Mouse (Mus musculus) kidney, adult 18-20 months (tissue): ENCODE measurements around the gene Abcg2.
"Not testable (repeated sequence)": the region's sequence is repeated elsewhere in the genome, so short reads cannot be mapped to it uniquely, and the experiment has no call there.

Experiments
- DNase-seq: peaks from one replicate; pipeline ENCODE4 v3.0.0; 2021

The Abcg2 gene

GRCm38 (mm10) chr6:58584223-58584622, at the start of gene Abcg2:
Abcg2 (plus strand) TSS chr6:58584523.
- DNase-seq = not testable (repeated sequence)

- DNase-seq = not testable (repeated sequence)
Observed at GRCm38 (mm10) chr6:58540263-58540662, 44.1 kb upstream of the Abcg2 start.

GRCm38 (mm10) chr6:58542852-58543251, 41.5 kb upstream of the Abcg2 start:
- peak; percentile 29 for DNase-seq

GRCm38 (mm10) chr6:58544971-58545370, 39.4 kb upstream of the Abcg2 start:
- not testable (repeated sequence) for DNase-seq

- DNase-seq = not testable (repeated sequence)
Observed at GRCm38 (mm10) chr6:58546050-58546449, 38.3 kb upstream of the Abcg2 start.

- peak; percentile 47 for DNase-seq
Observed at GRCm38 (mm10) chr6:58546816-58547215, 37.5 kb upstream of the Abcg2 start.

- not testable (repeated sequence) for DNase-seq
Observed at GRCm38 (mm10) chr6:58553812-58554211, 30.5 kb upstream of the Abcg2 start.

- not testable (repeated sequence) for DNase-seq
Observed at GRCm38 (mm10) chr6:58593987-58594844, 9.9 kb downstream of the Abcg2 start.

- DNase-seq = not testable (repeated sequence)
Observed at GRCm38 (mm10) chr6:58595639-58596293, 11.4 kb downstream of the Abcg2 start.

GRCm38 (mm10) chr6:58596294-58596653, 12.0 kb downstream of the Abcg2 start:
- peak; percentile 30 for DNase-seq

GRCm38 (mm10) chr6:58602119-58602518, 17.8 kb downstream of the Abcg2 start:
- DNase-seq = not testable (repeated sequence)

GRCm38 (mm10) chr6:58602991-58603390, 18.7 kb downstream of the Abcg2 start:
- not testable (repeated sequence) for DNase-seq

- DNase-seq = peak; percentile 22
Observed at GRCm38 (mm10) chr6:58603485-58604090, 19.3 kb downstream of the Abcg2 start.

- no peak for DNase-seq
Observed at GRCm38 (mm10) chr6:58606642-58607041, 22.3 kb downstream of the Abcg2 start.

- no peak for DNase-seq
Observed at GRCm38 (mm10) chr6:58608422-58608821, 24.1 kb downstream of the Abcg2 start.

- DNase-seq = no peak
Observed at GRCm38 (mm10) chr6:58609919-58610759, 25.8 kb downstream of the Abcg2 start.

- peak; percentile 6 for DNase-seq
Observed at GRCm38 (mm10) chr6:58610760-58611654, 26.7 kb downstream of the Abcg2 start.

- no peak for DNase-seq
Observed at GRCm38 (mm10) chr6:58624126-58624525, 39.8 kb downstream of the Abcg2 start.

- no peak for DNase-seq
Observed at GRCm38 (mm10) chr6:58629238-58629637, 44.9 kb downstream of the Abcg2 start.

- no peak for DNase-seq
Observed at GRCm38 (mm10) chr6:58632419-58632818, 48.1 kb downstream of the Abcg2 start.

- DNase-seq = peak; percentile 57
Observed at GRCm38 (mm10) chr6:58633731-58634130, 49.4 kb downstream of the Abcg2 start.

GRCm38 (mm10) chr6:58638566-58638965, 54.2 kb downstream of the Abcg2 start:
- DNase-seq = peak; percentile 74
